Mouse (Mus musculus): ENCODE measurements around the gene Upb1. TPM values are rescaled to one million over a fixed set of nuclear protein-coding genes. Genes with fewer than 3 reads are reported as not detected.
"Not testable (repeated sequence)": the region's sequence is repeated elsewhere in the genome, so short reads cannot be mapped to it uniquely, and the experiment has no call there.

Upb1 gene
- polyA plus RNA-seq (2015; fragmentation: Nextera tagmentation; extraction: Ambion mirVana): 0.41 and 0.42 TPM in 2 replicates

- H3K4me1 ChIP-seq (ENCODE audit: control insufficient read depth, insufficient read depth, low read length): peaks cover 3% of the 10 kb centered on the region; the same call in 1 of the 2 replicates
- WGBS: 87% methylated on average over 4 of the region's 4 CpGs
- H3K36me3 ChIP-seq (ENCODE audit: control insufficient read depth, insufficient read depth, low read length): no peaks in the 10 kb centered on the region
- no peak within 1 kb of the TSS for H3K4me2 ChIP-seq (ENCODE audit: low read length)
- H3K9ac ChIP-seq (ENCODE audit: low read depth, low read length): no peak within 1 kb of the TSS
- no peak within 1 kb of the TSS for H3K4me3 ChIP-seq (ENCODE audit: low read depth, low read length)
- no peaks in the 10 kb centered on the region for H3K9me3 ChIP-seq (replicated peaks; ENCODE audit: control insufficient read depth, low read length, poor library complexity, severe bottlenecking)
- H3K27ac ChIP-seq (ENCODE audit: low read length): no peak within 1 kb of the TSS
- no peaks in the 10 kb centered on the region for H3K27me3 ChIP-seq (ENCODE audit: control insufficient read depth, insufficient read depth, low read depth, low read length)
- no peak for ATAC-seq
Measured at GRCm38 (mm10) chr10:75400958-75401357, at the start of gene Upb1. Upb1 (plus strand) TSS chr10:75401115.

- H3K27me3 ChIP-seq (ENCODE audit: control insufficient read depth, insufficient read depth, low read depth, low read length): no peaks in the 10 kb centered on the region
- H3K9me3 ChIP-seq (replicated peaks; ENCODE audit: control insufficient read depth, low read length, poor library complexity, severe bottlenecking): no peaks in the 10 kb centered on the region
- no peak for ATAC-seq
- WGBS: 98% methylated on average over 12 of the region's 12 CpGs
- no peaks in the 10 kb centered on the region for H3K4me1 ChIP-seq (ENCODE audit: control insufficient read depth, insufficient read depth, low read length)
- H3K4me2 ChIP-seq (ENCODE audit: low read length): no peak overlapping the region
- H3K4me3 ChIP-seq (ENCODE audit: low read depth, low read length): no peak overlapping the region
- no peaks in the 10 kb centered on the region for H3K36me3 ChIP-seq (ENCODE audit: control insufficient read depth, insufficient read depth, low read length)
- no peak overlapping the region for H3K9ac ChIP-seq (ENCODE audit: low read depth, low read length)
- H3K27ac ChIP-seq (ENCODE audit: low read length): no peak overlapping the region
Measured at GRCm38 (mm10) chr10:75352541-75352940, 48.4 kb upstream of the Upb1 start.

- not testable (repeated sequence) for H3K9ac ChIP-seq (ENCODE audit: low read depth, low read length); H3K4me3 ChIP-seq (ENCODE audit: low read depth, low read length); ATAC-seq; H3K27me3 ChIP-seq (ENCODE audit: control insufficient read depth, insufficient read depth, low read depth, low read length); H3K4me1 ChIP-seq (ENCODE audit: control insufficient read depth, insufficient read depth, low read length); H3K36me3 ChIP-seq (ENCODE audit: control insufficient read depth, insufficient read depth, low read length); H3K4me2 ChIP-seq (ENCODE audit: low read length); H3K9me3 ChIP-seq (replicated peaks; ENCODE audit: control insufficient read depth, low read length, poor library complexity, severe bottlenecking); H3K27ac ChIP-seq (ENCODE audit: low read length)
- WGBS: 34% methylated on average over 6 of the region's 9 CpGs
Measured at GRCm38 (mm10) chr10:75353838-75354241, 47.1 kb upstream of the Upb1 start.

- Histone ChIP-seq H3K36me3 (ENCODE audit: control insufficient read depth, insufficient read depth, low read length) (no peaks in the 10 kb centered on the region), H3K4me1 (ENCODE audit: control insufficient read depth, insufficient read depth, low read length) (no peaks in the 10 kb centered on the region), H3K9me3 (replicated peaks; ENCODE audit: control insufficient read depth, low read length, poor library complexity, severe bottlenecking) (no peaks in the 10 kb centered on the region), H3K9ac (ENCODE audit: low read depth, low read length) (no peak overlapping the region), H3K4me2 (ENCODE audit: low read length) (no peak overlapping the region), H3K27me3 (ENCODE audit: control insufficient read depth, insufficient read depth, low read depth, low read length) (no peaks in the 10 kb centered on the region), H3K4me3 (ENCODE audit: low read depth, low read length) (no peak overlapping the region), H3K27ac (ENCODE audit: low read length) (no peak overlapping the region)
- 76% methylated on average over 4 of the region's 4 CpGs for WGBS
- ATAC-seq: no peak
Measured at GRCm38 (mm10) chr10:75355341-75355740, 45.6 kb upstream of the Upb1 start.

GRCm38 (mm10) chr10:75364214-75364690, 36.7 kb upstream of the Upb1 start:
- peak; percentile 85 for ATAC-seq
- H3K36me3 ChIP-seq (ENCODE audit: control insufficient read depth, insufficient read depth, low read length); H3K4me1 ChIP-seq (ENCODE audit: control insufficient read depth, insufficient read depth, low read length); H3K4me3 ChIP-seq (ENCODE audit: low read depth, low read length); H3K27me3 ChIP-seq (ENCODE audit: control insufficient read depth, insufficient read depth, low read depth, low read length); H3K9me3 ChIP-seq (replicated peaks; ENCODE audit: control insufficient read depth, low read length, poor library complexity, severe bottlenecking); H3K9ac ChIP-seq (ENCODE audit: low read depth, low read length); H3K4me2 ChIP-seq (ENCODE audit: low read length): not testable (repeated sequence)
- H3K27ac ChIP-seq (ENCODE audit: low read length): 0 out of 2 replicates have a peak overlapping the region, but pooled peaks have one; percentile 38
- 5% methylated on average over 1 of the region's 1 CpGs for WGBS

GRCm38 (mm10) chr10:75364796-75365195, 36.1 kb upstream of the Upb1 start:
- H3K9ac ChIP-seq (ENCODE audit: low read depth, low read length): no peak overlapping the region
- no peak overlapping the region for H3K4me3 ChIP-seq (ENCODE audit: low read depth, low read length)
- peak; percentile 26; the same call in 1 of the 2 replicates for ATAC-seq
- no peaks in the 10 kb centered on the region for H3K9me3 ChIP-seq (replicated peaks; ENCODE audit: control insufficient read depth, low read length, poor library complexity, severe bottlenecking)
- H3K4me2 ChIP-seq (ENCODE audit: low read length): 0 out of 2 replicates have a peak overlapping the region, but pooled peaks have one; percentile 3
- H3K27me3 ChIP-seq (ENCODE audit: control insufficient read depth, insufficient read depth, low read depth, low read length): no peaks in the 10 kb centered on the region
- 0 out of 2 replicates have a peak, but pooled peaks cover 3% of the 10 kb centered on the region for H3K4me1 ChIP-seq (ENCODE audit: control insufficient read depth, insufficient read depth, low read length)
- no peak overlapping the region for H3K27ac ChIP-seq (ENCODE audit: low read length)
- no peaks in the 10 kb centered on the region for H3K36me3 ChIP-seq (ENCODE audit: control insufficient read depth, insufficient read depth, low read length)
- WGBS: 77% methylated on average over 9 of the region's 9 CpGs

- no peaks in the 10 kb centered on the region for H3K36me3 ChIP-seq (ENCODE audit: control insufficient read depth, insufficient read depth, low read length)
- H3K4me3 ChIP-seq (ENCODE audit: low read depth, low read length): peak overlapping the region; percentile 20
- no peaks in the 10 kb centered on the region for H3K9me3 ChIP-seq (replicated peaks; ENCODE audit: control insufficient read depth, low read length, poor library complexity, severe bottlenecking)
- no peaks in the 10 kb centered on the region for H3K27me3 ChIP-seq (ENCODE audit: control insufficient read depth, insufficient read depth, low read depth, low read length)
- 39% methylated on average over 6 of the region's 6 CpGs for WGBS
- peak overlapping the region; percentile 21; the same call in 1 of the 2 replicates for H3K4me2 ChIP-seq (ENCODE audit: low read length)
- H3K9ac ChIP-seq (ENCODE audit: low read depth, low read length): no peak overlapping the region
- no peak overlapping the region for H3K27ac ChIP-seq (ENCODE audit: low read length)
- ATAC-seq: no peak
- 0 out of 2 replicates have a peak, but pooled peaks cover 3% of the 10 kb centered on the region for H3K4me1 ChIP-seq (ENCODE audit: control insufficient read depth, insufficient read depth, low read length)
Measured at GRCm38 (mm10) chr10:75365231-75365633, 35.7 kb upstream of the Upb1 start.

- H3K9me3 ChIP-seq (replicated peaks; ENCODE audit: control insufficient read depth, low read length, poor library complexity, severe bottlenecking); ATAC-seq; H3K4me1 ChIP-seq (ENCODE audit: control insufficient read depth, insufficient read depth, low read length); H3K4me3 ChIP-seq (ENCODE audit: low read depth, low read length); H3K27ac ChIP-seq (ENCODE audit: low read length); H3K9ac ChIP-seq (ENCODE audit: low read depth, low read length); H3K27me3 ChIP-seq (ENCODE audit: control insufficient read depth, insufficient read depth, low read depth, low read length); H3K4me2 ChIP-seq (ENCODE audit: low read length); H3K36me3 ChIP-seq (ENCODE audit: control insufficient read depth, insufficient read depth, low read length): not testable (repeated sequence)
- WGBS: 76% methylated on average over 12 of the region's 19 CpGs
Measured at GRCm38 (mm10) chr10:75373655-75374351, 27.1 kb upstream of the Upb1 start.

- Histone ChIP-seq H3K4me1 (ENCODE audit: control insufficient read depth, insufficient read depth, low read length) (no peaks in the 10 kb centered on the region), H3K27me3 (ENCODE audit: control insufficient read depth, insufficient read depth, low read depth, low read length) (no peaks in the 10 kb centered on the region), H3K4me2 (ENCODE audit: low read length) (no peak overlapping the region), H3K9ac (ENCODE audit: low read depth, low read length) (no peak overlapping the region), H3K36me3 (ENCODE audit: control insufficient read depth, insufficient read depth, low read length) (no peaks in the 10 kb centered on the region), H3K27ac (ENCODE audit: low read length) (no peak overlapping the region), H3K9me3 (replicated peaks; ENCODE audit: control insufficient read depth, low read length, poor library complexity, severe bottlenecking) (no peaks in the 10 kb centered on the region), H3K4me3 (ENCODE audit: low read depth, low read length) (no peak overlapping the region)
- WGBS: 87% methylated on average over 10 of the region's 10 CpGs
- no peak for ATAC-seq
Measured at GRCm38 (mm10) chr10:75378688-75379087, 22.2 kb upstream of the Upb1 start.
